Mouse (Mus musculus): Measurements from ENCODE around the gene Plekhh2. TPM values are rescaled to one million over a fixed set of nuclear protein-coding genes. Genes with fewer than 3 reads are reported as not detected.

The Plekhh2 gene
- polyA plus RNA-seq, 1 experiment from 2014 or later: 13.9 TPM

- ATAC-seq (ENCODE audit: low FRiP score, low TSS enrichment): no peak
Measured at GRCm38 (mm10) chr17:84657782-84658181, 146.1 kb downstream of the Plekhh2 start.

GRCm38 (mm10) chr17:84658195-84658594 is 146.5 kb downstream of the Plekhh2 start:
- Histone ChIP-seq H3K4me2 (replicated peaks; ENCODE audit: low read depth, low read length) (no peak overlapping the region), H3K9ac (ENCODE audit: low read depth, low read length) (no peak overlapping the region), H3K27me3 (ENCODE audit: control insufficient read depth, insufficient read depth, low read length) (no peaks in the 10 kb centered on the region), H3K27ac (ENCODE audit: low read depth, low read length) (no peak overlapping the region), H3K9me3 (ENCODE audit: control insufficient read depth, low read length) (no peaks in the 10 kb centered on the region), H3K4me1 (ENCODE audit: control insufficient read depth, insufficient read depth, low read length) (no peaks in the 10 kb centered on the region), H3K36me3 (ENCODE audit: control insufficient read depth, insufficient read depth, low read length) (no peaks in the 10 kb centered on the region), H3K4me3 (ENCODE audit: low read length) (no peak overlapping the region)
- WGBS: 30% methylated on average over 5 of the region's 5 CpGs
- ATAC-seq (ENCODE audit: low FRiP score, low TSS enrichment): no peak

More at GRCm38 (mm10) chr17:84657782-84658181, 146.1 kb downstream of the Plekhh2 start:
- WGBS: 57% methylated on average over 7 of the region's 7 CpGs
- Histone ChIP-seq H3K4me1 (ENCODE audit: control insufficient read depth, insufficient read depth, low read length) (no peaks in the 10 kb centered on the region), H3K27ac (ENCODE audit: low read depth, low read length) (no peak overlapping the region), H3K4me3 (ENCODE audit: low read length) (no peak overlapping the region), H3K9ac (ENCODE audit: low read depth, low read length) (no peak overlapping the region), H3K36me3 (ENCODE audit: control insufficient read depth, insufficient read depth, low read length) (no peaks in the 10 kb centered on the region), H3K9me3 (ENCODE audit: control insufficient read depth, low read length) (no peaks in the 10 kb centered on the region), H3K4me2 (replicated peaks; ENCODE audit: low read depth, low read length) (no peak overlapping the region), H3K27me3 (ENCODE audit: control insufficient read depth, insufficient read depth, low read length) (no peaks in the 10 kb centered on the region)

GRCm38 (mm10) chr17:84658951-84659350 is 147.3 kb downstream of the Plekhh2 start:
- H3K4me1 ChIP-seq (ENCODE audit: control insufficient read depth, insufficient read depth, low read length): no peaks in the 10 kb centered on the region
- no peak overlapping the region for H3K4me3 ChIP-seq (ENCODE audit: low read length)
- ATAC-seq (ENCODE audit: low FRiP score, low TSS enrichment): no peak
- no peaks in the 10 kb centered on the region for H3K27me3 ChIP-seq (ENCODE audit: control insufficient read depth, insufficient read depth, low read length)
- no peaks in the 10 kb centered on the region for H3K36me3 ChIP-seq (ENCODE audit: control insufficient read depth, insufficient read depth, low read length)
- no peak overlapping the region for H3K9ac ChIP-seq (ENCODE audit: low read depth, low read length)
- H3K9me3 ChIP-seq (ENCODE audit: control insufficient read depth, low read length): no peaks in the 10 kb centered on the region
- no peak overlapping the region for H3K4me2 ChIP-seq (replicated peaks; ENCODE audit: low read depth, low read length)
- no peak overlapping the region for H3K27ac ChIP-seq (ENCODE audit: low read depth, low read length)
- WGBS: 70% methylated on average over 8 of the region's 8 CpGs

GRCm38 (mm10) chr17:84665053-84665452 is 153.4 kb downstream of the Plekhh2 start:
- H3K27ac ChIP-seq (ENCODE audit: low read depth, low read length): peak overlapping the region; percentile 26; the same call in 1 of the 2 replicates
- peak; percentile 65 for ATAC-seq (ENCODE audit: low FRiP score, low TSS enrichment)

GRCm38 (mm10) chr17:84665691-84666090 is 154.0 kb downstream of the Plekhh2 start:
- no peaks in the 10 kb centered on the region for H3K36me3 ChIP-seq (ENCODE audit: control insufficient read depth, insufficient read depth, low read length)
- WGBS: 6% methylated on average over 9 of the region's 9 CpGs
- H3K9me3 ChIP-seq (ENCODE audit: control insufficient read depth, low read length): no peaks in the 10 kb centered on the region
- peak; percentile 70 for ATAC-seq (ENCODE audit: low FRiP score, low TSS enrichment)
- H3K4me1 ChIP-seq (ENCODE audit: control insufficient read depth, insufficient read depth, low read length): peaks cover 17% of the 10 kb centered on the region; the same call in 1 of the 2 replicates
- peak overlapping the region; percentile 17; the same call in 1 of the 2 replicates for H3K4me2 ChIP-seq (replicated peaks; ENCODE audit: low read depth, low read length)
- no peak overlapping the region for H3K9ac ChIP-seq (ENCODE audit: low read depth, low read length)
- H3K27me3 ChIP-seq (ENCODE audit: control insufficient read depth, insufficient read depth, low read length): no peaks in the 10 kb centered on the region
- H3K27ac ChIP-seq (ENCODE audit: low read depth, low read length): 0 out of 2 replicates have a peak overlapping the region, but pooled peaks have one; percentile 26
- H3K4me3 ChIP-seq (ENCODE audit: low read length): no peak overlapping the region

More at GRCm38 (mm10) chr17:84665053-84665452, 153.4 kb downstream of the Plekhh2 start:
- 19% methylated on average over 10 of the region's 10 CpGs for whole genome bisulfite sequencing
- Histone ChIP-seq H3K27me3 (ENCODE audit: control insufficient read depth, insufficient read depth, low read length) (no peaks in the 10 kb centered on the region), H3K4me2 (replicated peaks; ENCODE audit: low read depth, low read length) (peak overlapping the region; percentile 13; the same call in 1 of the 2 replicates), H3K4me3 (ENCODE audit: low read length) (no peak overlapping the region), H3K4me1 (ENCODE audit: control insufficient read depth, insufficient read depth, low read length) (peaks cover 17% of the 10 kb centered on the region; the same call in 1 of the 2 replicates), H3K9me3 (ENCODE audit: control insufficient read depth, low read length) (no peaks in the 10 kb centered on the region), H3K36me3 (ENCODE audit: control insufficient read depth, insufficient read depth, low read length) (no peaks in the 10 kb centered on the region), H3K9ac (ENCODE audit: low read depth, low read length) (no peak overlapping the region)

- WGBS: 90% methylated on average over 3 of the region's 3 CpGs
- H3K27me3 ChIP-seq (ENCODE audit: control insufficient read depth, insufficient read depth, low read length): no peaks in the 10 kb centered on the region
- no peak overlapping the region for H3K4me3 ChIP-seq (ENCODE audit: low read length)
Measured at GRCm38 (mm10) chr17:84667848-84668247, 156.2 kb downstream of the Plekhh2 start.

More at GRCm38 (mm10) chr17:84667848-84668247, 156.2 kb downstream of the Plekhh2 start:
- no peak for ATAC-seq (ENCODE audit: low FRiP score, low TSS enrichment)
- no peaks in the 10 kb centered on the region for H3K36me3 ChIP-seq (ENCODE audit: control insufficient read depth, insufficient read depth, low read length)
- H3K9me3 ChIP-seq (ENCODE audit: control insufficient read depth, low read length): no peaks in the 10 kb centered on the region
- peaks cover 17% of the 10 kb centered on the region for H3K4me1 ChIP-seq (ENCODE audit: control insufficient read depth, insufficient read depth, low read length)
- no peak overlapping the region for H3K4me2 ChIP-seq (replicated peaks; ENCODE audit: low read depth, low read length)
- no peak overlapping the region for H3K27ac ChIP-seq (ENCODE audit: low read depth, low read length)
- no peak overlapping the region for H3K9ac ChIP-seq (ENCODE audit: low read depth, low read length)

Other genes starting within 250 kb of the Plekhh2 start
- gene Thada, start 45.7 kb upstream of the Plekhh2 start, polyA plus RNA-seq (2014; fragmentation: Nextera tagmentation; extraction: Ambion mirVana): 8.5 and 15.8 TPM in 2 replicates
- 48.7 and 57.3 TPM in 2 replicates for gene Dync2li1, start 114.6 kb downstream of the Plekhh2 start, polyA plus RNA-seq (2014; fragmentation: Nextera tagmentation; extraction: Ambion mirVana)
- gene Abcg8, start 164.4 kb downstream of the Plekhh2 start, polyA plus RNA-seq (2014; fragmentation: Nextera tagmentation; extraction: Ambion mirVana): 0.35 and 0.43 TPM in 2 replicates
- gene Abcg5, start 171.1 kb downstream of the Plekhh2 start, polyA plus RNA-seq (2014; fragmentation: Nextera tagmentation; extraction: Ambion mirVana): 5.8 and 6.6 TPM in 2 replicates